Mouse (Mus musculus) spleen, adult 2 months (tissue): ENCODE results near the gene Rpl23a. TPM values are rescaled to one million over a fixed set of nuclear protein-coding genes. Genes with fewer than 3 reads are reported as not detected.
A peak's percentile ranks its signal among the peaks of the same experiment; 100 is the strongest.

Source experiments
- DNase-seq, 2 experiments: peaks; one replicate each; pipeline versions ENCODE4 v3.0.0 to v3.0.0-alpha.2; 2012 to 2021; ENCODE audit warnings: low spot score in 2 of 2, low read depth in 1 of 2
- H3K27ac ChIP-seq: fragments of 200-500 bp; 2 replicates; pipeline ENCODE4 v1.5.1; 2012; ENCODE audit warnings: low read length, inconsistent platforms; ENCODE audit not compliant: insufficient read depth
- H3K27me3 ChIP-seq: fragments of 200-500 bp; 2 replicates; pipeline ENCODE4 v1.6.1; 2012; ENCODE audit warnings: mild to moderate bottlenecking, moderate library complexity, low read length, inconsistent platforms; ENCODE audit not compliant: control insufficient read depth, insufficient read depth
- H3K36me3 ChIP-seq: fragments of 200-500 bp; 2 replicates; pipeline ENCODE4 v1.6.1; 2012; ENCODE audit warnings: mild to moderate bottlenecking, low read length, inconsistent platforms; ENCODE audit not compliant: control insufficient read depth, insufficient read depth
- H3K4me1 ChIP-seq: fragments of 200-500 bp; 2 replicates; pipeline ENCODE4 v1.6.1; 2011; ENCODE audit warnings: inconsistent platforms; ENCODE audit not compliant: control insufficient read depth, insufficient read depth, insufficient read length
- H3K4me3 ChIP-seq: fragments of 200-500 bp; 2 replicates; pipeline ENCODE4 v1.5.1; 2011; ENCODE audit warnings: mild to moderate bottlenecking, inconsistent platforms; ENCODE audit not compliant: insufficient read depth, insufficient read length; ENCODE audit errors: extremely low read depth
- CTCF ChIP-seq: fragments of 200-500 bp; IDR thresholded peaks from 2 replicates; pipeline ENCODE4 v1.5.1; 2011; ENCODE audit warnings: mild to moderate bottlenecking, inconsistent platforms; ENCODE audit not compliant: insufficient read depth, insufficient read length, insufficient replicate concordance; ENCODE audit errors: extremely low read depth
- POLR2A ChIP-seq: fragments of 200-500 bp; IDR thresholded peaks from 2 replicates; pipeline ENCODE4 v1.6.1; 2011; ENCODE audit warnings: low read depth, low read length, inconsistent platforms
- WGBS: fragments of 180-500 bp; shearing (Covaris S2); methylation state at CpG from one replicate; pipeline ENCODE4 v1.1.7; 2018; 5-methylcytosine and 5-hydroxymethylcytosine counted together
- polyA plus RNA-seq: library from polyadenylated mRNA; depleted of rRNA; stranded (reverse); fragments of >200 nt; gene quantifications from 2 replicates; pipeline ENCODE4 v1.2.3, GENCODE M21; 2012

Rpl23a gene
- polyA plus RNA-seq, 1 experiment: 169 TPM

GRCm38 (mm10) chr11:78172748-78173383 is 10.5 kb downstream of the Rpl23a start:
- no peak for DNase-seq
- H3K4me3 ChIP-seq: no peak overlapping the region
- 94% methylated on average over 19 of the region's 19 CpGs for WGBS
- H3K36me3 ChIP-seq: no peaks in the 10 kb centered on the region
- peaks cover 10% of the 10 kb centered on the region for H3K4me1 ChIP-seq
- no peak overlapping the region for H3K27ac ChIP-seq
- no peaks in the 10 kb centered on the region for H3K27me3 ChIP-seq
- TF ChIP-seq POLR2A (no peak), CTCF (no peak)

GRCm38 (mm10) chr11:78172034-78172747 is 11.2 kb downstream of the Rpl23a start:
- no peak for DNase-seq
- 91% methylated on average over 16 of the region's 16 CpGs for WGBS
- Histone ChIP-seq H3K27me3 (no peaks in the 10 kb centered on the region), H3K4me3 (no peak overlapping the region), H3K4me1 (peaks cover 10% of the 10 kb centered on the region), H3K27ac (no peak overlapping the region), H3K36me3 (no peaks in the 10 kb centered on the region)
- TF ChIP-seq CTCF (no peak), POLR2A (no peak)

- peaks cover 10% of the 10 kb centered on the region for H3K4me1 ChIP-seq
- DNase-seq: no peak
- TF ChIP-seq POLR2A: no peak
- no peak for TF ChIP-seq CTCF
- no peaks in the 10 kb centered on the region for H3K27me3 ChIP-seq
- WGBS: 72% methylated on average over 4 of the region's 4 CpGs
- no peak overlapping the region for H3K4me3 ChIP-seq
- no peak overlapping the region for H3K27ac ChIP-seq
- no peaks in the 10 kb centered on the region for H3K36me3 ChIP-seq
Observed at GRCm38 (mm10) chr11:78171328-78171727, 12.1 kb downstream of the Rpl23a start.

- no peak for TF ChIP-seq POLR2A
- no peak for TF ChIP-seq CTCF
- Histone ChIP-seq H3K36me3 (no peaks in the 10 kb centered on the region), H3K27me3 (no peaks in the 10 kb centered on the region), H3K27ac (no peak overlapping the region), H3K4me1 (peaks cover 12% of the 10 kb centered on the region), H3K4me3 (no peak overlapping the region)
- 78% methylated on average over 15 of the region's 15 CpGs for WGBS
- no peak for DNase-seq
Observed at GRCm38 (mm10) chr11:78170306-78170705, 13.1 kb downstream of the Rpl23a start.

GRCm38 (mm10) chr11:78168541-78169468 is 14.6 kb downstream of the Rpl23a start:
- H3K4me3 ChIP-seq: peak overlapping the region; percentile 48
- no peak for TF ChIP-seq CTCF
- no peak for TF ChIP-seq POLR2A
- no peaks in the 10 kb centered on the region for H3K36me3 ChIP-seq
- WGBS: 23% methylated on average over 19 of the region's 19 CpGs
- H3K27me3 ChIP-seq: no peaks in the 10 kb centered on the region
- peak overlapping the region; percentile 69 for H3K27ac ChIP-seq
- H3K4me1 ChIP-seq: peaks cover 15% of the 10 kb centered on the region
- DNase-seq: peak; percentile 59 to 69

GRCm38 (mm10) chr11:78167257-78167959 is 16.0 kb downstream of the Rpl23a start:
- WGBS: 95% methylated on average over 14 of the region's 14 CpGs

More at GRCm38 (mm10) chr11:78167257-78167959, 16.0 kb downstream of the Rpl23a start:
- H3K4me1 ChIP-seq: peaks cover 24% of the 10 kb centered on the region
- DNase-seq: no peak
- H3K4me3 ChIP-seq: no peak overlapping the region
- H3K36me3 ChIP-seq: no peaks in the 10 kb centered on the region
- TF ChIP-seq CTCF: no peak
- TF ChIP-seq POLR2A: no peak
- no peak overlapping the region for H3K27ac ChIP-seq
- no peaks in the 10 kb centered on the region for H3K27me3 ChIP-seq
